Mouse (Mus musculus) heart, embryonic 11.5 days (tissue): ENCODE measurements around the gene Pax7. TPM values are rescaled to one million over a fixed set of nuclear protein-coding genes. Genes with fewer than 3 reads are reported as not detected.

ENCODE experiments used
- ATAC-seq: fragments of 200-750 bp; cut with Nextera tagmentation; replicated peaks from 2 replicates; pipeline ENCODE4 v1.8.0; 2017; ENCODE audit warnings: moderate library complexity; ENCODE audit not compliant: insufficient number of reproducible peaks, low FRiP score, low TSS enrichment
- H3K27ac ChIP-seq: fragments of 300-500 bp; sonication (generic); 2 replicates; pipeline ENCODE4 v1.5.1; 2014; ENCODE audit warnings: mild to moderate bottlenecking, low read depth, low read length
- H3K27me3 ChIP-seq: fragments of 300-500 bp; sonication (generic); 2 replicates; pipeline ENCODE4 v1.6.1; 2014; ENCODE audit warnings: mild to moderate bottlenecking, low read length, mixed read lengths; ENCODE audit not compliant: control insufficient read depth, insufficient read depth
- H3K36me3 ChIP-seq: fragments of 300-500 bp; sonication (generic); 2 replicates; pipeline ENCODE4 v1.6.1; 2014; ENCODE audit warnings: mild to moderate bottlenecking, low read length, moderate library complexity, mixed read lengths; ENCODE audit not compliant: control insufficient read depth, insufficient read depth
- H3K4me1 ChIP-seq: fragments of 300-500 bp; sonication (generic); 2 replicates; pipeline ENCODE4 v1.6.1; 2014; ENCODE audit warnings: low read length; ENCODE audit not compliant: control insufficient read depth, insufficient read depth
- H3K4me2 ChIP-seq: fragments of 300-500 bp; sonication (generic); 2 replicates; pipeline ENCODE4 v1.6.1; 2014; ENCODE audit warnings: mild to moderate bottlenecking, moderate library complexity
- H3K4me3 ChIP-seq: fragments of 300-500 bp; sonication (generic); 2 replicates; pipeline ENCODE4 v1.5.1; 2014; ENCODE audit warnings: low read depth, low read length
- H3K9ac ChIP-seq: fragments of 300-500 bp; sonication (generic); 2 replicates; pipeline ENCODE4 v1.6.1; 2014; ENCODE audit warnings: mild to moderate bottlenecking, low read depth, low read length, moderate library complexity
- H3K9me3 ChIP-seq: fragments of 300-500 bp; sonication (generic); replicated peaks from 2 replicates; pipeline ENCODE4 v1.6.1; 2016; ENCODE audit warnings: low read length; ENCODE audit not compliant: control insufficient read depth
- WGBS: fragments of 180-500 bp; shearing (Covaris S2); extraction: QIAGEN DNeasy Blood & Tissue Kit; methylation state at CpG from one replicate; pipeline ENCODE4 v1.1.7; 2014; ENCODE audit not compliant: insufficient replicate concordance; 5-methylcytosine and 5-hydroxymethylcytosine counted together
- polyA plus RNA-seq: library from polyadenylated mRNA; unstranded; fragments of >200 nt; fragmentation: Nextera tagmentation; extraction: Ambion mirVana; gene quantifications from 2 replicates; pipeline ENCODE4 v1.2.1, GENCODE M21; 2014

Pax7 gene
- polyA plus RNA-seq, 1 experiment from 2014 or later: 0.04 TPM

DNA sequence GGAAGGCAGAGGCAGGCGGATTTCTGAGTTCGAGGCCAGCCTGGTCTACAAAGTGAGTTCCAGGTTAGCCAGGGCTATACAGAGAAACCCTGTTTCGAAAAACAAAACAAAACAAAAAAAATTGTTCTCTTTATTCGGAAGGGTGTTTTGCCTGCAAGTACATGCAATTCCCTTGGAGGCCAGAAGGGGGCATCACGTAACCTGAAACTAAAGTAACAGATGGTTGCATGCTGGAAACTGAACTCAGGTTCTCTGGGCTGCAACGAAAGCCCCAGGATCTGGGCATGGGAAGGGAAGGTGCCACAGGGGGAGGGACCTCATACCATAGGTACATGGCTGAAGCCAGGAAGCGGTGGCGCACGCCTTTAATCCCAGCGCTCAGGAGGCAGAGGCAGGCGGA lies 129.9 kb downstream of the Pax7 start:
- Histone ChIP-seq H3K27ac (no peak overlapping the region), H3K4me1 (no peaks in the 10 kb centered on the region), H3K4me2 (no peak overlapping the region), H3K36me3 (no peaks in the 10 kb centered on the region), H3K9ac (no peak overlapping the region), H3K4me3 (no peak overlapping the region), H3K27me3 (peaks cover 7% of the 10 kb centered on the region), H3K9me3 (no peaks in the 10 kb centered on the region)
- no peak for ATAC-seq
- 68% methylated on average over 10 of the region's 11 CpGs for WGBS

DNA sequence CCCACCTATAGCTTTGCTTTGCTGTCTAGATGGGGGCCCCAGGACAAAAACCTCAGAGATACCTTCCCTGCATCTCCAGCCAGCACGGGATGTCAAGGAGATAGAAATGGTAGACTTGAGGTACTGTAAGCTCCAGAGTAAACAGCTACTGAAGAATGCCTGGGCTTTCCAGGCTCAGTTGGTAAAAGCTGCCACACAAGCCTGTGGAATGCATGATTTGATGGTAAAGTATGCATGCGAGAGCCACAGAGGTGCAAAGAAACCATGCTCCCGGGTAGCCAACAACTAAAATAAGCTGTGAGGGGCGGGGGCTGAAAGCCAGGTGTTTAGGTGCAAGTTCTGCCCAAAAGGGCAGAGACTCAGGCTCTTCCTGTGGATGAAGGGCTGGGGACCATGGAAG lies 130.4 kb downstream of the Pax7 start:
- ATAC-seq: no peak
- Histone ChIP-seq H3K4me1 (no peaks in the 10 kb centered on the region), H3K27ac (no peak overlapping the region), H3K9ac (no peak overlapping the region), H3K27me3 (peaks cover 7% of the 10 kb centered on the region), H3K4me3 (no peak overlapping the region), H3K4me2 (no peak overlapping the region), H3K9me3 (no peaks in the 10 kb centered on the region), H3K36me3 (no peaks in the 10 kb centered on the region)
- WGBS: 48% methylated on average over 4 of the region's 4 CpGs

DNA sequence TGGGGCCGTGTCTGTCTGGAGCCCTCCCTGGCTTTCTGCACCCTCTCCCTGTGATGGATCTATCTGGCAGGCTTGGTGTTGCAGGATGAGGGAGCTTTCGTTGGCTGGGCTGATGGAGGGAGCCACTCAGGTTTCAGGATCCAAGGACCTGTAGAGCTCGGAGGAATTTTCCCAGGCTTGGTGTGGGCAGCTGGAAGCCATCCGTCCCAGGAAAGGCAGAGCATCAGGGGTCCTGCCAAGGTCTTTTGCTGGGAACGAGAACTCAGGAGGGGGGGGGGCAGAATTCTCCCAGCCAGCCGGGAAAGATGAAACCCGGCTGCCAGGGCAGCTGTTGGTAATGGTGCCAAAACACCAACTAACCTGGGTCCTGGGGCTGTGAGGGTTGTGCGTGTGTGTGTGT lies 134.7 kb downstream of the Pax7 start:
- Histone ChIP-seq H3K4me1 (no peaks in the 10 kb centered on the region), H3K27ac (no peak overlapping the region), H3K27me3 (peaks cover 23% of the 10 kb centered on the region), H3K36me3 (no peaks in the 10 kb centered on the region), H3K4me2 (no peak overlapping the region), H3K4me3 (no peak overlapping the region), H3K9me3 (no peaks in the 10 kb centered on the region), H3K9ac (no peak overlapping the region)
- 50% methylated on average over 8 of the region's 8 CpGs for WGBS
- no peak for ATAC-seq

DNA sequence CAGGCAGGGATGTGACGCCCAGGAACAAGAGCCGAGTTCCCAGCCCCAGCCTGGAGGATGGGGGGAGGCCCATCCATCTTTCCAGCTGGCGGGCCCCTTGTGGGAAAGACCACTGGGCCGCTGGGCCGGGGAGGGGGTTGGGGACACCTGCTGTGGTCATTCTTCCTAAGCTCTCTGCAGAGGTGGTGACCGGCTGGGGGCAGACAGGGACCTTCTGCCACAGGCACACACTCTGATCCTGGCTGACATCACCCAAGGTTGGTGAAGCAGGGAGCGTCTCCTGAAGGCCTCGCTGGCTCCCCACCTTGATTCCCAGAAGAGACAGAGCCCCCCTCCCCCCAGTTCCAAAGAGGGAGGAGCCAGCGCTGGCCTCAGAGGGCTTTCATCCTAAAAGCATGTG lies 135.6 kb downstream of the Pax7 start:
- H3K27me3 ChIP-seq: peaks cover 23% of the 10 kb centered on the region
- WGBS: 12% methylated on average over 9 of the region's 9 CpGs
- H3K4me1 ChIP-seq: no peaks in the 10 kb centered on the region
- no peak overlapping the region for H3K27ac ChIP-seq
- no peaks in the 10 kb centered on the region for H3K9me3 ChIP-seq
- H3K4me2 ChIP-seq: no peak overlapping the region
- H3K9ac ChIP-seq: no peak overlapping the region
- no peak for ATAC-seq
- no peak overlapping the region for H3K4me3 ChIP-seq
- no peaks in the 10 kb centered on the region for H3K36me3 ChIP-seq

DNA sequence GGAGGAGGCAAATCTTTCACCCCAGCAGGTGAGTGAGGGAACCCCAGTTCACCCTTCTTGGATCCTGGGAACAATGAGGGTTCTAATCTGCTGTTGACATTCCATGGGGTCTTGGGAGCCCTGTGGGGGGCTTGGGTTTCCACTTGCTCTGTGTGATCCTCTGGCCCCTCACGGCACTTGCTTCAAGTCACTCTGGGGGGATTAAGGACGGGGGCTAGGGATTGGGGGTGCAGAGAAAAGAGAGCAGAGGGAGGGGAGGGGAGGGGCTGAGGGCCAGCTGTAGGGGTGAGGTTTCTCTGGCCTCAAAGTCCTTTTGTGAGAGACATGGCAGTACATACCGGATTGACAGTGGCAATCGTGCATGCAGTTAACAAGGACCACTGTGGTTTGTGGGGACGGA lies 140.0 kb downstream of the Pax7 start:
- no peak overlapping the region for H3K27ac ChIP-seq
- no peaks in the 10 kb centered on the region for H3K9me3 ChIP-seq
- H3K27me3 ChIP-seq: peaks cover 32% of the 10 kb centered on the region
- H3K4me2 ChIP-seq: no peak overlapping the region
- no peak for ATAC-seq
- 48% methylated on average over 5 of the region's 5 CpGs for WGBS
- H3K4me3 ChIP-seq: no peak overlapping the region
- no peaks in the 10 kb centered on the region for H3K4me1 ChIP-seq
- H3K9ac ChIP-seq: no peak overlapping the region
- no peaks in the 10 kb centered on the region for H3K36me3 ChIP-seq

DNA sequence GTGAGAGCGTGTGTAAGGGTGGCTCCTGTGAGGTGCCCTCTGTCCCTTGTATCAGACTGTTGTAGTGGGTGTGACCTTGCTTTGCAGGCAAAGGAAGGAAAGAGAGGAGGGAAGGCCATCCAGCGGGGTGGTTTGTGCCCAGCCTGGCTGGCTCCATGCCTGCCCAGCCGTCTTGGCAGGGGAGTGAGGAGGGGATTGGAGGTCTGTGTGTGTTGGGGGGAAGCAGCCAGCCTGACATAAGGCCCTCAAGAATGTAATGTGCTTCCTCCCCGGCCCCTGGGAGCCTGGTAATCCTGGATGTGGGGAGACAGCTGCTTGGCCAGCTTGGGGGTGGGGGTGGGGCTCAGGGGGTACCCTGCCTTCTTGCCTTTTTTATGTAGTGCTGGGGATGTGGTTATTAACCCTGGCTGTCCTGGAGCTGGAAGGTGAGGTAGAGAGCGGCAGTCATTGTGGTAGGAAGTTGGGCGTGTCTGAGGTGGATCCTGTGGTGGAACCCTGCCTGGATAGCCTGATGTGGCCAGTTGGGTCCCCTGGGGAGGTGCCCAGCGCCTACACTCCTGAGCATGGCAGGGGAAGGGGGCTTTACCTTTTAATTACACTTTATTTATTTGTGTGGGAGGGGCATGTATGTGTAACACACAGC lies 143.6 kb downstream of the Pax7 start:
- 25% methylated on average over 7 of the region's 7 CpGs for WGBS
- ATAC-seq: no peak
- no peaks in the 10 kb centered on the region for H3K9me3 ChIP-seq
- no peaks in the 10 kb centered on the region for H3K36me3 ChIP-seq
- H3K4me2 ChIP-seq: no peak overlapping the region
- H3K9ac ChIP-seq: no peak overlapping the region
- no peaks in the 10 kb centered on the region for H3K4me1 ChIP-seq
- no peak overlapping the region for H3K4me3 ChIP-seq
- H3K27ac ChIP-seq: no peak overlapping the region
- H3K27me3 ChIP-seq: peaks cover 30% of the 10 kb centered on the region

DNA sequence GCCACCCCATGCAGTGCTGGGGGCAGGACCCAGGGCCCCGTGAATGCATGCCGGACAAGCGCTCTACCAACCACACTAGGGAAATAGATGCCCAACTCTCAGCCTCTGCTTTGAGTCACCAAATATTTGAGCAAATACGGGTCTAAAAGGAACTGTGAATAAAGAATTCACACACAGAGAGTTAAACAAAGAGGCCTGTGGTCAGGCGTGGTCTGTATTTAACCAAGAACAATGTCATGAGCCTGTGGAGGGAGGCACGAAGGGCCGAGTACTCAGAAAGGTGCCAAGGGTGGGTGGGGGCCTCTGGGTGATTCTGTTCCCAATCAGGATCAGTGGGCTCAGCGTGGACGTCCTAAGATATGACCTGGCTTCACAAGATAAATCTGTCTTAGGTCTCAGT lies 145.3 kb downstream of the Pax7 start:
- 65% methylated on average over 9 of the region's 9 CpGs for WGBS
- H3K27me3 ChIP-seq: peaks cover 21% of the 10 kb centered on the region

More for the DNA sequence above, 145.3 kb downstream of the Pax7 start:
- H3K27ac ChIP-seq: no peak overlapping the region
- H3K4me1 ChIP-seq: no peaks in the 10 kb centered on the region
- no peak overlapping the region for H3K9ac ChIP-seq
- no peaks in the 10 kb centered on the region for H3K9me3 ChIP-seq
- ATAC-seq: no peak
- H3K36me3 ChIP-seq: no peaks in the 10 kb centered on the region
- H3K4me2 ChIP-seq: no peak overlapping the region
- no peak overlapping the region for H3K4me3 ChIP-seq

Other genes starting within 250 kb of the Pax7 start
- not detected in 2 replicates for gene Gm21969, start 230.3 kb downstream of the Pax7 start, polyA plus RNA-seq
- gene Aldh4a1, start 210.7 kb downstream of the Pax7 start, polyA plus RNA-seq: 11.8 and 16.7 TPM in 2 replicates
- not detected in 2 replicates for gene Tas1r2, start 180.0 kb downstream of the Pax7 start, polyA plus RNA-seq
- 0.04 TPM in 1 of 2 replicates, not detected in the other for gene Klhdc7a, start 134.5 kb upstream of the Pax7 start, polyA plus RNA-seq